Mouse (Mus musculus) splenic B cell, adult 2 months (primary cell): ENCODE results near the gene Tlcd2.

ENCODE experiments used
- DNase-seq: peaks from one replicate; pipeline ENCODE4 v3.0.0-alpha.2; 2011; ENCODE audit warnings: low read depth, low spot score
- H3K27me3 ChIP-seq: 2 replicates; pipeline ENCODE4 v1.6.1; 2012; ENCODE audit warnings: mild to moderate bottlenecking, low read length, moderate library complexity, mixed read lengths; ENCODE audit not compliant: control insufficient read depth, poor library complexity, insufficient read depth, severe bottlenecking
- H3K36me3 ChIP-seq: 2 replicates; pipeline ENCODE4 v1.6.1; 2012; ENCODE audit warnings: mild to moderate bottlenecking, low read length, moderate library complexity, mixed read lengths; ENCODE audit not compliant: control insufficient read depth, poor library complexity, insufficient read depth, severe bottlenecking

Tlcd2 gene

DNA sequence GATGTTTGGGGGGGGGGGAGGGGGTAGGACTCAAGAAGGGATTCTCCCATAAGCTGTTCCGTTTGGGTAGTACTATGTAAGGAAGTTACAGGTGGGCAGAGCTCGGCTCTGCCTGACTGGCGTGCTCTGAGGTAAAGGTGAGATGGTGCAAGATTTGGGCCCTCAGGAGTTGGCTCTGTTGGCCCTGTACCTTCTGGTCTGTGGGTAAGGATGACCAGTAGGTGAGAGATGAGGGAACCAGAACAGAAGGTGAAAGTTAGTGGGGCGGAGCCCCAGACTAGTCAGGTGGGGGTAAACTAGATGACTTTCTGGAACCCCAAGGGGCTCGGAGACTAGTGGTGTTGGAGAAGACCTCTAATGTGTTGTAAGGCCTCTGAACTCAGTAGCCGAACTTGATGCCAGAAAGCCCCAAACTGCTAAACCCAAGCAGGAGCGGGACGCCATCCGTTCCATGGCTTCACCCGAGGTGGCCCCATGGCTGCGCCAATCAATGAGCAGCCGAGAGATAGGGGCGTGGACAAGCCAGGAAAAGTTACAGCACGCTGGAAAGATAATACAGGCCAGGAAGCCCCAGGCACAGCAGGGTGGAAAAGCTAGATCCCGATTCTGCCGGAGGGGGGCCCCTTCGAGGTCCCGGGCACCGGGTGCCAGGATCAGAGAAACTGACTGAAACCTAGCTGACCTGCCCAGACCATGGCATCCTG, 6.1 kb downstream of the Tlcd2 start:
- H3K36me3 ChIP-seq = no peaks in the 10 kb centered on the region
- no peaks in the 10 kb centered on the region for H3K27me3 ChIP-seq
- DNase-seq = no peak

DNA sequence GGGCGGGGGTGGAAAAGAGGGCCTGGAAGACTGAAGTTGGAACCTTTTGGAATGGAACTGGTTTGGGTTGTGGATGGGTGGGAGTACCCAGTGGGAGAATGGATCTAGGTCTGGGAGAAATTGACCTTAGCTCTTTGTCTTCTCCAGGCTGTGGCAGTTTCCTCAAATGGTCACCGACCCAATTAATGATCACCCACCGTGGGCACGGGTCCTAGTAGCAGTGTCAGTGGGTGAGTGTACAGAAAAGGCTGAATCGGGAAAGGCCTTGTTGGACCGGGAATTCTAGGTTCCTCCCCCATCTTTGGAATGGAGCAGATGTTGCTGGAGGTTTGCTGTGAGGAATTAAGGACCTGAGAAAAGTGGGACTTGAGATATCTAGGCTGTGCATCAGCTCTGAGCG, 6.9 kb downstream of the Tlcd2 start:
- Histone ChIP-seq H3K36me3 (no peaks in the 10 kb centered on the region), H3K27me3 (no peaks in the 10 kb centered on the region)
- DNase-seq = no peak

DNA sequence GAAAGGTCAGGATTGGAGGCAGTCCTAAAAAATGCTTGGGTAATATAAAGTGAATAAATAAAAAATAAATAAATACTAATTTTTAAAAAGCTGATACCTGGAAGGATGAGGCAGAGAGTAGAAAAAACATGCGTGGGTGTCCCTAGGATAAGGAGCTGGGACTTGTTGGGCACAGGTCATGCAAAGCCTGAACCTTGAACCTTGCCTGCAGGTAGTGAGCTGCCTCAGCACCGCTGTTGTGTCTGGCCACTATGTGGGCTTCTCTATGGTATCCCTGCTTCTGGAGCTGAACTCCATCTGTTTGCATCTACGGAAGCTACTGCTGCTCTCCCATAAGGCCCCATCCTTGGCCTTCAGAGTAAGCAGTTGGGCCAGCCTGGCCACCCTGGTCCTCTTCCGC, 7.7 kb downstream of the Tlcd2 start:
- no peaks in the 10 kb centered on the region for H3K36me3 ChIP-seq

DNA sequence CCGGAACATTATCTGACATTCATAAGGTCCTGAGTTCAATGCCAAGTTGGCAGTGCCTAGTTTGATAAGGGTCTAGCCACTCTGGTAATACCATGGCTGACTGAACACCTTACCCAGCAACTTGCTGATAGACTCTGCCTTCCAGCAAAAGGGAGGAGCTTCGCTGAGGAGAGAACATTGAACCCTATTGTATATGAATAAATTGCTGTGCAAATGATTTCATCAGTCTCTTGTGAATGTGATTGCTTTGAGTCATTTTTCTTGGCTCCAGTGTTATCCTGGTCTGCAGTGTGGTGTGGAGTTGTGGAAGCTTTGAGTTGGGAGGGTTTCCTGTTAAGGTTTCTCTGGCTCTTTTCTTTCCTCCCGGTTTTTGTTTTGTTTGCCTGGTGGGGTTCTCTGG, 9.2 kb downstream of the Tlcd2 start:
- DNase-seq = no peak
- no peaks in the 10 kb centered on the region for H3K27me3 ChIP-seq
- no peaks in the 10 kb centered on the region for H3K36me3 ChIP-seq

More for the DNA sequence above, 7.7 kb downstream of the Tlcd2 start:
- no peaks in the 10 kb centered on the region for H3K27me3 ChIP-seq
- no peak for DNase-seq

DNA sequence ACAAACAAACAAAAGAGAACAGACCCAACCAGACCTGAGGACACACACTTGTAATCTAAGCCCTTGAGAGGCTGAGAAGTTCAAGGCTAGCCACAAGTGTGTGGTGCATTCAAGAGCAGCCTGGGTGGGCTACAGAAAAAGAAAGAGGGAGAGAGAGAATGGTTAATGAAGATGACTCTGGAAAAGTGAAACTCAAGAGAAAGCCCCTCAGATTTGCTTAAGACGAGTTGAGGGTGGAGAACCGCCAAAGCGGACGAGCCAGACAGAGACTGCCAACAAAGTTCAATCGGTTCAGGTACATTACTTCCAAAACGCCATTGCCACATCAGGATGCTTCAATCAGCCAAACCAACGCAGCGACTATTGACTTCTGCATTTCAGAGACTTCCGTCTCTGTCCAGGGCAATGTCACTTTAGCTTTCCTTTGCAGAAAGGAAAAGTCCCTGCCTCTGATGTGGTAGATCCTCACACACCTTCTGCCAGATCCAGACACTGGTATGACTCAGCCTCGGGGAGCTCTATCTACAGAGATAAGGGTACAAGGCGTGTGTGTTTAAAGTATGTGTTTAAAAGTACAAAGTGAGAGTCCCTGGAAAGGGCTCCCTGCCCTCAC, 11.1 kb downstream of the Tlcd2 start:
- no peak for DNase-seq
- Histone ChIP-seq H3K36me3 (no peaks in the 10 kb centered on the region), H3K27me3 (no peaks in the 10 kb centered on the region)

DNA sequence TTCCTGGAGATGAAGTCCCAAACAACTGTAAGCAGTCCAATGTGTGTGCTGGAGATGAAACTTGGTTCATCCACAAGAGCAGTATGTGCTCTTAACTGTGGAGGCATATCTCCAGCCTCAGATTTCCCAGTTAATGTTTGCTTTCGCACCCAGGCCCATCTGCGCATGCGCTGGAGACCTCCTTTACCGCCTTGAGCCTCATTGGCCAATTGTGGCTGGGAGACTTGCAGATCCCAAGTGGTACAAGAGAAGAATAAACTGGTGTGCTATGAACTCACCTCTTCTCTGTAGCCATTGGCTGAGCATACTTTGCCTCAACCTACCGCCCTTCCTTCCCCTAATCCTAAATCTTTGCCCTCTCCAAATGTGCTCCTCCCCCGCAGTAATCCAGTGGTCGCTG, 11.9 kb downstream of the Tlcd2 start:
- no peaks in the 10 kb centered on the region for H3K27me3 ChIP-seq
- no peak for DNase-seq

DNA sequence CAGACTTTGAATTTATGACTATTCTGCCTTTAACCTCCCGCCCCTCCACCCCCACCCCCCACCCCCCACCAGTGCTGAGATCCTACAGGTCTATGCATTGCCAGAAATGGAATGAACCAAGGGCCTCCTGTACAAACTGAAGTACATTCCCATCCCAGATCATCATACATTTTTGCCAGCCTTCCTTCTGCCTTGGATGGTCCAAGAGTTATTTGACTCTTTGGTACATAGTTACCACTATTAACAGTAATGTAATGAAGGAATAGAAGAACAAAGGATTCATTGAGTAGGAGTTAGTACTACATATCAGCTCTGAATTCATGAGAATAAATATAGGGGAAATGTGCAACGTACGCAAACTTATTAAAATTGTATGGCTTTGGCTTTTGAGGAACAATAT, 24.7 kb downstream of the Tlcd2 start:
- Histone ChIP-seq H3K27me3 (no peaks in the 10 kb centered on the region), H3K36me3 (peaks cover 10% of the 10 kb centered on the region)
- no peak for DNase-seq

More for the DNA sequence above, 11.9 kb downstream of the Tlcd2 start:
- H3K36me3 ChIP-seq = no peaks in the 10 kb centered on the region

DNA sequence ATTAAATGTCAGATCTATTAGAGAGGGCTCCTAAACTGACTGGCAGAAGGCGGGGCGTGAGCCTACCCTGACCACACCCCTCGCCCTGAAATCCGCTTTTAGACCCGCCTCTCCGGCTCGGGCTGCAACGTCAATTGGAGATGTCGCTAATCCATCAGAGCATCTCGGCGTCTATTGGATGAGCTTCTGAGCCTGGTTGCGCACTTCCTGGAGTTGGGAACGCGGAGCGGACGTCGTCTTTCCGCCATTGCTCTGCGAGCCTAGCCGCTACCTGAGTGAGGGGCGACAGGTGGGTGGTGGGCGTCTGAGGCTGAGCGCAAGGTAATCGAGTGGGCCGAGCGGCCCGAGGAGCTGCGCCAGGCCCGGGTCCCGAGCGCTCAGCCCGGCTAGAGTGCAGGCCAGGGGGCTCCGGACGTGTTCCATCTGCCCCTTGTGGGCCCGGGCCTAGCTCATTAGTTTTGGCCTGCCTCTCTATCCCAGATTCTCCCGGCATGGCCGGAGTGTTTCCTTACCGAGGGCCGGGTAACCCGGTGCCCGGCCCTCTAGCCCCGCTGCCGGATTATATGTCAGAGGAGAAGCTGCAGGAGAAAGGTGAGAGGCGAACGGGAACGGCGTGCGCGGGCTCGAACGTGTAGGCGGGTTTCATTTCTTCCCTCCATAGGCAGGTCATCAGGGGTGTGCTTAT, 25.2 kb downstream of the Tlcd2 start, which contains the start of gene Prpf8:
Gene Prpf8, plus strand, starts transcription at position 216 of the 685 bp plus-strand sequence.
- Histone ChIP-seq H3K27me3 (no peaks in the 10 kb centered on the region), H3K36me3 (peaks cover 13% of the 10 kb centered on the region)
- peak; percentile 98 for DNase-seq

DNA sequence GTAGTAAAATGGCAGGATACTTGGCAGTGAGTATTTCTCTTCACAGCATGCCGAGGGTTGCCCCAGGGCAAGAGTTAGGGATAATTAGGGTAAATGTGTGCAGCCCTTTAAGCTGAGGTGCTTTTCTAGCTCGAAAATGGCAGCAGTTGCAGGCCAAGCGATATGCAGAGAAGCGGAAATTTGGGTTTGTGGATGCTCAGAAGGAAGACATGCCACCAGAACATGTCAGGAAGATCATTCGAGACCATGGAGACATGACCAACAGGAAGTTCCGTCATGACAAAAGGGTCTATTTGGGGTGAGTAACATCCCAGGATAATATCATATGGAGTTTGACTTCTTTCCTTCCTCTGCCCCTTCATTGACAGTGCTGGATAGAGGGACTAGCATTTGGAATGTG, 26.0 kb downstream of the Tlcd2 start:
- Histone ChIP-seq H3K27me3 (no peaks in the 10 kb centered on the region), H3K36me3 (peaks cover 19% of the 10 kb centered on the region)
- DNase-seq = no peak

DNA sequence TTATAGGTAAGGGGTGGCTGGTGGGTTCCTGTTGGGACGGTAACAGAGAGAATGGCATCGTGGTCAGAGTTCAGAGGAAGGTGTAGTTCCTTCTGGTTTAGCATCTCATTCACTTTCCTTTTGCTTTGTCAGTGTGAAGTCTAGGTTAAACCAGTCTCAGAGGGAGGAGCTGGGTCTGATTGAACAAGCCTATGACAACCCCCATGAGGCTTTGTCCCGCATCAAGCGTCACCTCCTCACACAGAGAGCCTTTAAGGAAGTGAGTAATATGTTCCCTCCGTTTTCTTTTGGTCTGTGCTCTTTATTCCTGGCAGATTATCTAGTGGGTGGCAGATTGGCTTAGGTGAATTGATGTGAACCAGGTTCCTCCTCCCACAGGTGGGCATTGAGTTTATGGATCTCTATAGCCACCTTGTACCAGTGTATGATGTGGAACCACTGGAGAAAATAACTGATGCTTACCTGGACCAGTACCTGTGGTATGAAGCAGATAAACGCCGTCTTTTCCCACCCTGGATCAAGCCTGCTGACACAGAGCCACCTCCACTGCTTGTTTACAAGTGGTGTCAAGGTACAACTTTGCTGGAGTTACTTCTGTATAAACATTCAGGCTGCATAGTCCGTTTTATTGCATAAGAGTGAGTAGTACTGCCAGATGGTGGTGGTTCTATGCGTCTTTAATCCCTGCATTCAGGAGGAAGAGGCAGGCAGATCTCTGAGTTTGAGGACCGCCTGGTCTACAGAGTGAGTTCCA, 33.0 kb downstream of the Tlcd2 start:
- Histone ChIP-seq H3K36me3 (peaks cover 49% of the 10 kb centered on the region), H3K27me3 (no peaks in the 10 kb centered on the region)
- no peak for DNase-seq

DNA sequence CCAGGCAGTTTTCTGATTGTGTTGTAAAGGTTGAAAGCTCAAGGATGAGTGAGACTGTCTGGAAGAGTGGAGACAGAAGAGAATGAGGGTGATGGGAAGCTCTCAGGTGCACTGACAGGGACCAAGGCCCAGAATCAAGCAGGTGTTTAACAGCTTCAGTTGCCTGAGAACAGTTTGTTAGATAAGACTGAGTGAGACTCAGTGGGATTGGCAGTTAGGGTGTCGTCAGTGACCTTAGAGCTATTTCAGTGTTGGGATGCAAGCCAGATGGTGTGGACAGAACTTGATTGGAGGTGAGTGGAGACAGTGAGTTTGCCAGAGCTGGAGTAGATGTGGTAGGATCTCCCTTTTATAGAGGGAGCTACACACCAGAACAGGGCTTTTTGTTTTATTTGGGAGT, 36.6 kb downstream of the Tlcd2 start:
- H3K36me3 ChIP-seq = peaks cover 50% of the 10 kb centered on the region
- no peaks in the 10 kb centered on the region for H3K27me3 ChIP-seq
- DNase-seq = no peak

DNA sequence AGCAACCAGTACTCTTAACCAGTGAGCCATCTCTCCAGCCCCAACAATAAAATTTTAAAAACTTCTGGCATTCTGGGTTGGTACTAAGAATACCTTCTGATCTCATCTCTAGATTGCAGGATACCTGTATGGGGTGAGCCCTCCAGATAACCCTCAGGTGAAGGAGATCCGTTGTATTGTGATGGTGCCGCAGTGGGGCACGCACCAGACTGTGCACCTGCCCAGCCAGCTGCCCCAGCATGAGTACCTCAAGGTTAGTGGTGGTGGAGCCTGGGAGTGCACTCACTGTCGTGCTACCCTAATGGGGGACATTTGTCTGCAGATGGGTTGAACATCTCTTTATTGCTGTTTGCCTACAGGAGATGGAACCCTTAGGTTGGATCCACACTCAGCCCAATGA, 46.6 kb downstream of the Tlcd2 start:
- Histone ChIP-seq H3K27me3 (no peaks in the 10 kb centered on the region), H3K36me3 (peaks cover 12% of the 10 kb centered on the region)
- DNase-seq = no peak

DNA sequence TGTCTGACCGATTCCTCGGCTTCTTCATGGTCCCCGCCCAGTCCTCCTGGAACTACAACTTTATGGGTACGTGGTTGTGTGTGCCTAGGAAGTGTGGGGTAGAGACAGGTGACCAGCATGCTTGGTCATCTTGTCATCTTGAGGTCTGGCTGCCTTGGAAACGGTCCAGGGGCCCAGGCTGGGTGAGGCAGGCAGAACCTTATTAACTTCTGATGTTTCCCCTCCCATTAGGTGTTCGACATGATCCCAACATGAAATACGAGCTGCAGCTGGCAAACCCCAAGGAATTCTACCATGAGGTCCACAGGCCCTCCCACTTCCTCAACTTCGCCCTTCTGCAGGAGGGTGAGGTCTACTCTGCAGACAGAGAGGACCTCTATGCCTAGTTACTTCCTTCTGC, 47.4 kb downstream of the Tlcd2 start:
- Histone ChIP-seq H3K27me3 (no peaks in the 10 kb centered on the region), H3K36me3 (peaks cover 12% of the 10 kb centered on the region)
- no peak for DNase-seq

DNA sequence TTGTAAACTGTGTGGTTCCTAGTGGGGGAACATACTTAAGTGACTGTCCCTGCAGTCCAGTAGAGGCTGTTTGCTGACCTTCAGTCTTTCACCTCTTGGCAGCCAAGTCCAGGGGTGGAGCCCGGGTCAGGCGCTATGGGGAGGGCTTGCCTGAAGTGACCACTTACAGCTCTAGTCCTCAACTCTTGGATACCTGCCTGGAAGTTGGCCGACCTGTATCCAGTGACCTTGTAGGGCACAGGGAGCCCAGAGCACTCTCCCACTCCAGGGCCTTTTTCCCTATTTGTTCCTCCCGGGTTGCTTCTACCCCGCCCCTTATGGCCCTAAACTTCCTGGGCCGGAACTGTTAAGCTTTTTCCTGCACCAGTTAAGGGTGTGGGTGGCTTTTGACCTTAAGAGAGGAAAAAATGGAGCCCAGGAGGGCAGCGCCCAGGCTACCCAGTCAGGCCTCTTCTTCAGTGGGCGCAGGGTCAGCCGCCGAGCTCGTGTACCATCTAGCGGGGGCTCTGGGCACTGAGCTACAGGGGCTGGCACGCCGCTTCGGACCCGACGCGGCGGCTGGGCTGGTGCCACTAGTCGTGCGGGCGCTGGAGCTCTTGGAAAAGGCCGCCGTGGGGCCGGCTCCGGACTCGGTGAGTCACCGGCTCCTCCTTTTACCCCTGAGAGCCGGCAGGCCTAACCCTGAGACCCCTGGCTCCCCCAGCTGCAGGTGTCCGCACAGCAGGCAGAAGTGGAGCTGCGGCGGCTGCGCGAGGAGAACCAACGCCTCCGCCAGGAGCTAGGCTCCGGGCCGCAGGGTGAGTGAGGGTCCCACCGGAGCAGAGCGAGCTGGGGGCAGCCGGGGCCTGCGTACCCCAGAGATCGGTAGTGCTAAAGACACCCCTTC, 48.5 kb downstream of the Tlcd2 start, which contains the start of gene Rilp:
Gene Rilp, plus strand, starts transcription at position 354 of the 886 bp plus-strand sequence.
- peaks cover 10% of the 10 kb centered on the region for H3K36me3 ChIP-seq
- no peaks in the 10 kb centered on the region for H3K27me3 ChIP-seq
- DNase-seq = peak; percentile 21
